Mouse (Mus musculus): Measurements from ENCODE around the gene Gdnf. TPM values are rescaled to one million over a fixed set of nuclear protein-coding genes. Genes with fewer than 3 reads are reported as not detected.

Gdnf gene
- total and polyA plus RNA-seq, 3 experiments = 0.13 to 0.24 (median 0.14) TPM

- no peak for DNase-seq
Measured at GRCm38 (mm10) chr15:7862890-7863289, 52.2 kb downstream of the Gdnf start.

- no peak for DNase-seq
Measured at GRCm38 (mm10) chr15:7863328-7863727, 52.7 kb downstream of the Gdnf start.

- no peak for DNase-seq
Measured at GRCm38 (mm10) chr15:7865305-7865704, 54.7 kb downstream of the Gdnf start.

DNA sequence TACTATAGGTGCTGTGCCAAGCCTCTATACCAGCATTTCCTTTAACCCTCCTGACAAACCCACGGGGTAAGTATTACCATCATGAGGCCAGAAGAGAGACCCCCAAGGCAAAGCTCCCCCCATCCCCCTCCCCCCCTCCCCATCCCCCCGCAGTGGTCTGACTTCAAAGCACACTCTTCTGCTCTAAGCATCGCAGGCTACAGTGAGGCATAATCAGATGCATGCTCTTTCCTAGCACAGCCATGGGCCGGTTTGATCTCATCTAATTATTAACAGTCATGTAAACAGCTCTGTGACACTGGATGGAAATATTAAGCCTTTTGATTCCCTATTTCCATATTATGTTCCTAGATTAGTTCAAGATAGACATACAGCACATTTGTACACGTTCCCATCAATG is 61.8 kb downstream of the Gdnf start:
- no peak for DNase-seq

DNA sequence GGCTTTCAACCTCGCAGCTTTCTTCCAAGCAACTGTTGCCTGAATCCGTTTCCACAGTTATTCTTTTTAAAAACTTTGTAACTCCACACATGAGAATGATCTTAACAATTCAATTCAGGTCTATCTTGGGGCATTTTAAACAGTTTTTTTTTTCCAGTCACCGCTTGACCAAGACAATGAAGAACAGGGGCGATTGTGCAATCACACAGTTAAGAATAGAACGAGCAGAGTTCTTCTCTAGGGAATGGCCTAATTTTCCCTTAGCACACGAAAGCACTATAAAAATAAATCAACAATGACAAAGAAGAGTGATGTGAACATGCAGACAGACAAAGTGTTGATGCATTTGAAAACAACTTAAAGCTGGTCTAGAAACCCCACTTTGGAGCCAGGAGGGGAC is 65.2 kb downstream of the Gdnf start:
- DNase-seq = no peak

DNA sequence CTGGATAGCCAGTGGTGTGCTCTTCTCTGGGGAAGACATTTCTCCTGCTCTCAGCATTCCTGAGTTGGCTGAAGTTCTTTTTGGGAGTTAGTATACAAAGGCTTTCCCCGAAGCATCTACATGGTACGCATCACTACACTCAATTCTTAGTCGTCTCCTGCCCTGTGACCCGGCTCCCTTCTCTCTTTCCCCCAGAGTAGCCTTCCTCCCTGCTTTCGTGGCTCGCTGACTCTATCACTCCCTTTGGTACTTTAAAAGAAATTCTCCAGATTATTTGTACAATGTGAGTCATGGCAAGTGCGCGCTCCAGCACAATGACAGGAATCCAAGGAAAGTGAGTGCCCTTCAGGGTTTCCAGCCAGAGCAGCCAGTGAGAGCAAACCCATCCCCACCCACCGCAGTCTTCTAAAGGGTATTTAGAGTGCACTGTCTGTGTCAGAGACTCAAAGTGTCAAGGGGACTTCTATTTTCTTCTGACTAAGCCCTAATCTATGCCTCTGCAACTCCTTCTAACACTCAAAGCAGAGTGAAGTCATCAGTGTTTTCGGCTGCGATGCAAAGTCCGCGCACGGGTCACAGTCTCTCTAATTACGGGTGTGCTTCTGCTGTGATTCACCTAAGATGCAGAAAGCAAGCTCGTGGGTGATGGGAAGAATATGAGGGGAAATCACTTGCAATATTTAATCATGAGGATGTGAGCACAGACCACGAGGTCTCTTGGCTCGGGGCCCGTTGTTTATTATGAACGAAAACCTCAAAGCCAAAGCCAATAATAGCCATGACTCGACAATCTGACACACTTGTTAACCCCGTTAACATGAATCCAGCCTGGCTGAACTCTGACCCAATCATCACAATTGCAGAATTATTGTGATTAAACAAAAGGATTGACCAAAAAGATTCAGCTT is 67.2 kb downstream of the Gdnf start:
- peak; percentile 17 for DNase-seq

- no peak for DNase-seq
Measured at GRCm38 (mm10) chr15:7878861-7879260, 68.2 kb downstream of the Gdnf start.

DNA sequence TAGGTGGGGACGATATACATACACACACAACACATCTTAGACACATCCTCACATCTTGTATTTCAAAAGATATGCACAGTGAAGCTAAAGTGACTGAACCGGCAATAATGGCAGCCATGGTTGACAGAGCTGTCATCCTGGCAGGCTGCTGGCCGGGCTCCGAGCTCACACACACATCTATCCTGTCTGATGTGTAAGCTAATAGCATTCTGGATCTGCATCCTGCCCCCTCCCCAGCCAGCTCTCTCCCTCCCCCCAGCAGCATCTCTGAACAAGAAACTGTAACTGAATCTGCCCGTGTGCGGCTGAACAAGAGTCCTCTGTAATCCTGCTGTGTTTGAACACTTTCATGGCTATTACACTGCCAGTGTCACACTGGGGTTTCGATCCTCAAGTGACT is 69.3 kb downstream of the Gdnf start:
- DNase-seq = no peak

- no peak for DNase-seq
Measured at GRCm38 (mm10) chr15:7884181-7884580, 73.5 kb downstream of the Gdnf start.

DNA sequence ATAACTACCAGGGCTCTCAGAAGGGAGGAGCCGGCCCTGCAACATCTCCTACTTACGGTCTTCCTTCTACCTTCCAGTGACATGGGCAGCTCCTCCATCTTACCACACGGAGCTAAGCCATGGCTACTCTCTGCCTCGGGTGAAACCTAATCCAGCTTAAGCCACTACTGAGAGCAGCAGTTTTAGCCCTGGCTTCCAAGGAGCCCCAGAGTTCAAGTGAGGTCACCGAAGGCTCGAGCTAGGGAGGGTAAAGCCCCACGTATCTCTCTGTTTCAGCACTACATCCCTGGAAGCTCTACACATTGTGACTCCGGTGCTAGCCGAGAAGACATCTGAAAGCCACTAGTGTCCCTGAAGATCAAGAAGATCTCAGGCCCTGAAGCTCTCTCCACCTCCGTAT is 74.5 kb downstream of the Gdnf start:
- DNase-seq = no peak

GRCm38 (mm10) chr15:7886591-7886990 is 75.9 kb downstream of the Gdnf start:
- DNase-seq = no peak
